Mouse (Mus musculus) heart, adult 2 months (tissue): ENCODE measurements around the gene Olfr904.

Source experiments
- CTCF ChIP-seq: fragments of 200-600 bp; IDR thresholded peaks from 2 replicates; pipeline ENCODE4 v1.8.1; 2022; ENCODE audit warnings: antibody characterized with exemption, mild to moderate bottlenecking, moderate library complexity
- EP300 ChIP-seq: fragments of 200-500 bp; IDR thresholded peaks from 2 replicates; pipeline ENCODE4 v1.6.1; 2011; ENCODE audit warnings: low read depth, low read length, control low read depth; ENCODE audit not compliant: insufficient read depth
- POLR2A ChIP-seq: fragments of 200-500 bp; IDR thresholded peaks from 2 replicates; pipeline ENCODE4 v1.6.1; 2011; ENCODE audit warnings: mild to moderate bottlenecking, low read depth, low read length, control low read depth; ENCODE audit not compliant: insufficient read depth

DNA sequence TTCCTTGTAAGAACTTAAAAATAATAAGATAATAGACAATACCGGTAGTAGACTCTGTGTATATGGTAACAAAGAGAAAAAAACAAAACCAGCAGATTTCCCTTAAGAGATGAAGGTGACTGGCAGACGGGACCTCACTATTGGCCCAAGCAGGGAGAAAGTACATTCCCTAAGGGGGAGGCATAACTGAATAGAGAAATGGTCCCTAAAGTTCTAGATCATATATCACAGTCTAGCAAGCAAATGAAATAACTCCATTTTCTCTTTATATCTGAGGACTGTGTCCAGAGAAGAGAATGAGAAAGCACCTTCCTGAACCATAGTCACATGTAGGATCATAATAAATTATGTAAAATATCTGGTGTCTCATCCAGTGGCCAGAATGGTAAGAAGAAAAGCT is 32.6 kb downstream of the Olfr904 start, which contains the start of gene Olfr907:
- no peak for TF ChIP-seq POLR2A
- TF ChIP-seq CTCF: no peak
- no peak for TF ChIP-seq EP300
